Mouse (Mus musculus): Measurements from ENCODE around the gene Speer1. TPM values are rescaled to one million over a fixed set of nuclear protein-coding genes. Genes with fewer than 3 reads are reported as not detected.

The Speer1 gene
- not detected for total RNA-seq (2023)

GRCm38 (mm10) chr5:11341216-11341615 is at the start of gene Speer1:
Speer1 (plus strand) TSS chr5:11341516.

Other genes with a start within 250 kb of the Speer1 start
- gene Gm8879, start 213.9 kb upstream of the Speer1 start, total RNA-seq (2023) = not detected
- not detected for gene Gm5861, start 158.4 kb upstream of the Speer1 start, total RNA-seq (2023)
- gene Gm8890, start 85.5 kb upstream of the Speer1 start, total RNA-seq (2023) = not detected
- not detected for gene Gm8897, start 74.9 kb downstream of the Speer1 start, total RNA-seq (2023)
- gene Gm8906, start 161.2 kb downstream of the Speer1 start, total RNA-seq (2023) = not detected